Mouse (Mus musculus): ENCODE measurements at regions not wholly inside any gene's neighbourhood (a gene's known extent, or its start where the extent isn't known, plus 50 kb on each side); places are given as distances from the start of the nearest gene placed in this dataset.

DNA sequence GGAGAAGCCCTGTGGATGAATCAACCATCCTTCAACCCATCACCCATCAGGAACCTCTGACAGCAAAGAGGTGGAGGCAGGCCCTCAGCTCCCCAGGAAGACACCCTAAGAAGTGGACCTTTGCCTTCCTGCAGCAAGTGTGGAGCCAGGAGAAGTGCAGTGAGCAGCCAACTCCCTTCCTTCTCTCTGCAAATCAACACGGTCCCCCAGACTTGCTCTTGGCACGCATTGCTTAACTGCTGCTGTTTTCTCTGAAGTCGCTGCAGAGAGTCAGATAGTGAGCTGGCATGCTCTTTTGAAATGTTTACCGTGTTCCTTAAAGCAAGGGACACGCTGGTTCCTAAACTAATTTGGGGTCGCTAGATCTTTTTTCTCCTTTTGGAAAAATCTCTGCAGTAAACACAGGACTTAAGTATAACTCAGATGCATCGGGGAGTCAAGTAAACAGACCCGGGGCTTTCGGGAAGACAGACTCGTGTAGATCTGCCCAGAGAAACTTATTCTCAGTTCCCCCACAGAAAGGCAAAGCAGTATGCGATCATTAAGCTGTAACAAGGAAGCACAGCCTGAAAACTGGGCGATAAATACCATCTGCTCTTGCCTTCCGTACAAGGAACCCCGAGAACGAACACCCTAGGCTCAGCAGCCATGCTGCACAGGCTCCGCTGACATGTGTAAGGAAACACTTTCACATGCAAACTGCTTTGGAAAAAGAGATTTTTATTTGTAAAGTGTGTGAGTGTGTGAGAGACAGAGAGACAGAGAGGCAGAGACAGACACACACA is 231.2 kb upstream of the Dio3 start:
- TF ChIP-seq TAL1 (IDR thresholded peaks at IDR 0.05; ENCODE audit: low read length), result no peak
- no peak for TF ChIP-seq GATA1 (IDR thresholded peaks at IDR 0.05; ENCODE audit: low read length)

All from erythroblast, embryonic 14.5 days (primary cell).